Mouse (Mus musculus): ENCODE measurements at regions not wholly inside any gene's neighbourhood (a gene's known extent, or its start where the extent isn't known, plus 50 kb on each side); places are given as distances from the start of the nearest gene placed in this dataset.

DNA sequence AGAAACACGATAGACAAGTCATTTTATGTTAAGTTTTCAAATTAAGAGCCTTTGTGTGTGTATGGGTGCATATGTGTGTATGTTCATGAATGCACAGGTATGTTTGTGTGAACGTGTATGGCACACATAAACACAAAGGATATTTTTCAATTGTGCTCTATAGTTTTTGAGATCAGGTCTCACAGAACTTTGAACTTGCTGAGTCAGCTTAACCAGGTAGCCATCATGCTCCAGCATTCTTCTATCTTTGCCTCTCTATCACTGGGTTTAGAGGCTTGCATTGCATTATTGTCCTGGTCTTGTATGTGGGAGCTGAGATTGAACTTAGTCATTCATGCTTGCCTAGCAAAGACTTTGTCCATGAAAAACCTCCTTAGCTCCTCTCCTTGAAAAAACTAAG lies 198.8 kb downstream of the Tfap2b start:
- TF ChIP-seq CTCF (IDR thresholded peaks at IDR 0.05; ENCODE audit: borderline replicate concordance, insufficient read depth, low read depth, low read length) (no peak), POLR2A (IDR thresholded peaks at IDR 0.05; ENCODE audit: borderline replicate concordance, insufficient read depth, low read length) (no peak)
- no peaks in the 10 kb centered on the region for H3K4me1 ChIP-seq (ENCODE audit: control insufficient read depth, insufficient read depth, low read length)
- H3K27ac ChIP-seq (ENCODE audit: insufficient read depth, low read length), result no peak overlapping the region
- H3K4me3 ChIP-seq (replicated peaks; ENCODE audit: insufficient read depth, low read depth, low read length), result no peak overlapping the region
- 84% methylated on average over 2 of the region's 2 CpGs for WGBS
- no peak for DNase-seq
- H3K27me3 ChIP-seq (ENCODE audit: control insufficient read depth, insufficient read depth, low read length), result no peaks in the 10 kb centered on the region

GRCm38 (mm10) chr1:19412345-19412744 lies 203.6 kb downstream of the Tfap2b start:
- Histone ChIP-seq H3K4me3 (replicated peaks; ENCODE audit: insufficient read depth, low read depth, low read length) (no peak overlapping the region), H3K4me1 (ENCODE audit: control insufficient read depth, insufficient read depth, low read length) (no peaks in the 10 kb centered on the region), H3K27me3 (ENCODE audit: control insufficient read depth, insufficient read depth, low read length) (no peaks in the 10 kb centered on the region), H3K27ac (ENCODE audit: insufficient read depth, low read length) (no peak overlapping the region)
- WGBS, result 14% methylated on average over 4 of the region's 4 CpGs
- DNase-seq, result no peak
- TF ChIP-seq POLR2A (IDR thresholded peaks at IDR 0.05; ENCODE audit: borderline replicate concordance, insufficient read depth, low read length) (no peak), CTCF (IDR thresholded peaks at IDR 0.05; ENCODE audit: borderline replicate concordance, insufficient read depth, low read depth, low read length) (no peak)

DNA sequence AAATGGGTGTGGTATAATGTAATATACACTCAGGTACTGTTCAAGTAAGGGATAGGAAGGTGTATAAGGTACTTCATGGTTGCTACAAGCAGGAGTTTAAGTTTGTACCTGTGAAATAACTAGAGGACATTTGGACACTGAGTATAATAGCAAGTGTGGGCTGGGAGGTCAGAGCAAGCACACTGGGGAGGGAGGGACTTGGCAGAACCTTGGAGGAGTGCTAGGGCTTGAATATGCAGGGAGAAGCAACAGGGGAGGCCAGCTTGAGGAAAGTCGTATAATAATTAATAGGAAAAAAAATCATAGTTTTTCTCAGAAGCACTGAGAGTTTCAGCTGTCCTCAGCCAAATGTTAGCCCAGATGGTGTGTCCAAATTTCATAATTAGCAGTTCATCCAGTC lies 212.4 kb downstream of the Tfap2b start:
- DNase-seq, result peak; percentile 5 to 32
- H3K4me1 ChIP-seq (ENCODE audit: control insufficient read depth, insufficient read depth, low read length), result no peaks in the 10 kb centered on the region
- WGBS, result 0% methylated on average over 1 of the region's 1 CpGs
- no peaks in the 10 kb centered on the region for H3K27me3 ChIP-seq (ENCODE audit: control insufficient read depth, insufficient read depth, low read length)
- no peak for TF ChIP-seq CTCF (IDR thresholded peaks at IDR 0.05; ENCODE audit: borderline replicate concordance, insufficient read depth, low read depth, low read length)
- no peak for TF ChIP-seq POLR2A (IDR thresholded peaks at IDR 0.05; ENCODE audit: borderline replicate concordance, insufficient read depth, low read length)
- no peak overlapping the region for H3K4me3 ChIP-seq (replicated peaks; ENCODE audit: insufficient read depth, low read depth, low read length)
- H3K27ac ChIP-seq (ENCODE audit: insufficient read depth, low read length), result no peak overlapping the region

GRCm38 (mm10) chr1:19450786-19451185 lies 242.1 kb downstream of the Tfap2b start:
- no peak overlapping the region for H3K4me3 ChIP-seq (replicated peaks; ENCODE audit: insufficient read depth, low read depth, low read length)
- no peak for TF ChIP-seq POLR2A (IDR thresholded peaks at IDR 0.05; ENCODE audit: borderline replicate concordance, insufficient read depth, low read length)
- no peak for TF ChIP-seq CTCF (IDR thresholded peaks at IDR 0.05; ENCODE audit: borderline replicate concordance, insufficient read depth, low read depth, low read length)
- 86% methylated on average over 5 of the region's 5 CpGs for WGBS
- H3K27ac ChIP-seq (ENCODE audit: insufficient read depth, low read length), result no peak overlapping the region
- no peaks in the 10 kb centered on the region for H3K27me3 ChIP-seq (ENCODE audit: control insufficient read depth, insufficient read depth, low read length)
- no peaks in the 10 kb centered on the region for H3K4me1 ChIP-seq (ENCODE audit: control insufficient read depth, insufficient read depth, low read length)
- peak; percentile 9 to 22 for DNase-seq

DNA sequence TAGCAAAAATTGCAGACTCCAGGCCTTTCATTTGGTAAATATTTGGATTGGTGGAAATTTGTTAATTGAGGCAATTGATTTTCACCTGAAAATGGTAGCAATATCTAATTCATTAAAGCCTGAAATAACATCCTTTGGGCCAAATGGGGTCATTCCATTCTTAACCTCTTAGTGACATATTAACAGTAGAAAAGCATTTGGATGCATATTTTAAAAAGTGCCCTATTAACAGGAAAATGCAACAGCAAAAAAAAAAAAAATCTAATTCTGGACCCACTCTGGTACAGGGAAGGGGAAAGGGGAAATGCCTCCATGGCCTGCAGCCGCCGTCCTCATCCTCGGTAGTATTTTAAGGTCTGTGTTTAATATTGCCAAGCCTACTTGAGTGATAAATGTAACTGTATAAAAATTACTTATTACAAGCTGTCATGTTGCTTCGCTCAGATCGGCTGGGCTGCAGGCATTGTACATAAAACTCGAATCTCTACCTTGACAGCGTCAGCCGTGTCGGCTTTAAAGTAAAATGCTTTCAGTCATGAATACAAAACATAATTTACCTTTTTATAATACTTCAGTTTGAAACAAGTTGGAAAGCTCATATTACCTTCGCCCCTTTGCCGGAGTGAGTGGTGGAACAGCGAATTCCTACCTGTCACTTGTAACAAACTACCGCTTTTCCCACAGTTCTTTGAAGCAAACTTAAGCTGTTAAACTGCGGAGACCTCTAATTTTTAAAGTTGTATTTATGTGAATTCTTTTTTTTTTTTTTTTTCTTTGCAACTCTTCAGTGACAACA lies 250.1 kb downstream of the Tfap2b start:
- H3K4me3 ChIP-seq (replicated peaks; ENCODE audit: insufficient read depth, low read depth, low read length), result no peak overlapping the region
- no peak for DNase-seq
- no peaks in the 10 kb centered on the region for H3K4me1 ChIP-seq (ENCODE audit: control insufficient read depth, insufficient read depth, low read length)
- no peak overlapping the region for H3K27ac ChIP-seq (ENCODE audit: insufficient read depth, low read length)
- WGBS, result 95% methylated on average over 14 of the region's 14 CpGs
- TF ChIP-seq CTCF (IDR thresholded peaks at IDR 0.05; ENCODE audit: borderline replicate concordance, insufficient read depth, low read depth, low read length), result no peak
- no peak for TF ChIP-seq POLR2A (IDR thresholded peaks at IDR 0.05; ENCODE audit: borderline replicate concordance, insufficient read depth, low read length)
- no peaks in the 10 kb centered on the region for H3K27me3 ChIP-seq (ENCODE audit: control insufficient read depth, insufficient read depth, low read length)

GRCm38 (mm10) chr1:19459876-19460275 lies 251.2 kb downstream of the Tfap2b start:
- 67% methylated on average over 11 of the region's 11 CpGs for WGBS
- DNase-seq, result no peak
- no peak for TF ChIP-seq POLR2A (IDR thresholded peaks at IDR 0.05; ENCODE audit: borderline replicate concordance, insufficient read depth, low read length)
- no peak for TF ChIP-seq CTCF (IDR thresholded peaks at IDR 0.05; ENCODE audit: borderline replicate concordance, insufficient read depth, low read depth, low read length)
- Histone ChIP-seq H3K27me3 (ENCODE audit: control insufficient read depth, insufficient read depth, low read length) (no peaks in the 10 kb centered on the region), H3K4me1 (ENCODE audit: control insufficient read depth, insufficient read depth, low read length) (no peaks in the 10 kb centered on the region), H3K27ac (ENCODE audit: insufficient read depth, low read length) (no peak overlapping the region), H3K4me3 (replicated peaks; ENCODE audit: insufficient read depth, low read depth, low read length) (no peak overlapping the region)

DNA sequence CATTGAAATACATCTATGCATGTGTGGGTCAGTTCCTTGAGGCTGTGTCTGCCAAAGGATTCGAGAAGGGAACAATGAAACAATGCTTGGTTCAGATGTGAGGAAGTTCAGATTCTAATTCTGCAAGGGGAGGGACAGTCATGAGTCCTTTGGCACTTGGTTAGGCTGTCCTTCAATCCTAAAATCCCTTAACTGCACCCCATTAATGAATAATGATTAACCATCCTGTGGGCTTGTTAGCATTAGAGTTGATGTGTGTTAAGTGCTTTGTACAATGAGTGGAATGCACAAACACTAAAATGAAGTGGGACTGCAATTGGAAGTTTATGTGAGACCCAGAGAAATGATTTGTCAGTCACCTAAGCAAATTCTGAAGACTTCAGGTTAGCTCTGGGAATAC lies 264.8 kb downstream of the Tfap2b start:
- Histone ChIP-seq H3K4me3 (replicated peaks; ENCODE audit: insufficient read depth, low read depth, low read length) (no peak overlapping the region), H3K27me3 (ENCODE audit: control insufficient read depth, insufficient read depth, low read length) (no peaks in the 10 kb centered on the region), H3K4me1 (ENCODE audit: control insufficient read depth, insufficient read depth, low read length) (no peaks in the 10 kb centered on the region), H3K27ac (ENCODE audit: insufficient read depth, low read length) (no peak overlapping the region)
- WGBS, result 9% methylated on average over 1 of the region's 1 CpGs
- TF ChIP-seq CTCF (IDR thresholded peaks at IDR 0.05; ENCODE audit: borderline replicate concordance, insufficient read depth, low read depth, low read length) (no peak), POLR2A (IDR thresholded peaks at IDR 0.05; ENCODE audit: borderline replicate concordance, insufficient read depth, low read length) (no peak)
- no peak for DNase-seq

All from cerebellum, adult 2 months (tissue).